Mouse (Mus musculus) lung, postnatal 4 days (tissue): Measurements from ENCODE around the gene Tmem37.

Experiments used
- DNase-seq, 2 experiments: peaks; one replicate each; pipeline ENCODE4 v3.0.0; 2021

Gene Tmem37

DNA sequence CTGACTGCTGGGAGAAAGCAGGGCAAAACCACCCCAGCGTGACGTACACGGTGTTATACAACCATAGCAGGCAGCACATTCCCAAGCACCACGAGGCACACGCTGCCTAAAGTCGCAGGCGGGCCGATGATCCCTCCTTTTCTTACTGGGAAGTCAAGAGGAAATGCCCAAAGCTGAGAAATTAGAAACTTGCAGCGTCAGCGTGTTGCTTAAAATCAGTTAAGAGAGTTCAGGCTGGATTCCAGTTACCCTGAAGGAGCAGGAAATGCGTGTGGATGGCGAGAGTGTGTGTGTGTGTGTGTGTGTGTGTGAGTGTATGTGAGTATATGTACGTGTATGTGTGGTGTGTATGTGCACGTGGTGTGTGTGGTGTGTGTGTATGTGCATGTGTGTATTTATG, 16.8 kb downstream of the Tmem37 start:
- no peak for DNase-seq

DNA sequence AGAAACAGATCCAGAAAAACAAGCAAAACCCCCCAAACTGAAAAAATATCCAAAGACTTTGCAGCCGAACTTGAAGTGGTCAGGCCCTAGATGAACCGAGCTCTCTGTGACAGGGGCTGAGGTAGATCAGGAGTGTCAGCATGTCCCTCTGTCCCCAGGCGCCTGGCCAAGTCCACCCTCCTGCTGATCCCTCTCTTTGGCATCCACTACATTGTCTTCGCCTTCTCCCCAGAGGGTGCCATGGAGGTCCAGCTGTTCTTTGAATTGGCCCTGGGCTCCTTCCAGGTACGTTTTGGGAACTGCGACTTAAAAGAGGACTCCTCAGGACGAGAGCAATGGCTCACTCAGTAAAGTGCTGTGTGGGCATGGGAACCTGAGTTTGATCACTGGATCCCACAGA, 17.6 kb downstream of the Tmem37 start:
- DNase-seq = no peak

- no peak for DNase-seq
Observed at GRCm38 (mm10) chr1:120055475-120055874, 18.4 kb downstream of the Tmem37 start.

- DNase-seq = no peak
Observed at GRCm38 (mm10) chr1:120054997-120055396, 18.9 kb downstream of the Tmem37 start.

GRCm38 (mm10) chr1:120051070-120051469, 22.8 kb downstream of the Tmem37 start:
- DNase-seq = no peak

GRCm38 (mm10) chr1:120047325-120047724, 26.5 kb downstream of the Tmem37 start:
- DNase-seq = no peak

DNA sequence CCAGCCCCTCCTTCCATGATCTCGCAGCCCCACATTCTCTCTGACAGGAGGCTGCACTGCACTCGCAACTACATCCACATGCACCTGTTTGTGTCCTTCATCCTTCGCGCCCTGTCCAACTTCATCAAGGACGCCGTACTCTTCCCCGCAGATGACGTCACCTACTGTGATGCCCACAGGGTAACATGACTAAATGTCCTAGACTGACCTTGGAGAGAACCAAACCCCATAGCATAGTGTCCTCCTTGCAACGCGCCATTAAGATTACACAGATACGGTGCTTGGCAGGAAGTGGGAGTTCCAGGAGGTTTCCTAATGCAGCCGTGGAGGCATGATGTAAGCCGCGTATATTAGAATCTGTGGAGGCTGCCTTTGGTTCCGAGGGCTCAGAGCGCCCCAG, 29.3 kb downstream of the Tmem37 start:
- DNase-seq = no peak

DNA sequence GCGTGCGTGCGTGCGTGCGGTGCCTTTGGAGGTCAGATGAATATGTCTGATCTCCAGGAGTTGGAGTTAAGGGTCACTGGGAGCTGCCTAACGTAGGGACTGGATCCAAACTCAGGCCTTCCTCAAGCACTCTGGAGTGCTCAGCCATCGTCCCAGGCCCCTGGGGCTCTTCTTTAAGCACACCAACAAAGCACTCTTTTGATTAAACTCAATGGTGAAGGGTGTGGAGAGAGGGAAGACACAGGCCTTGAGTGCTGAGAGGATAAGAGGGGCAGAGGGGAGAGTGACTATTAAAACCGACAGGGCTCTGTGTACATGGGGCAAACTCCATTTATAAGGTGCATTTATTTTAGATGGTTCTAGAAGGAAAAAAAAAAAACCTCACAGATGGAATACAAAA, 31.5 kb downstream of the Tmem37 start:
- DNase-seq = no peak

DNA sequence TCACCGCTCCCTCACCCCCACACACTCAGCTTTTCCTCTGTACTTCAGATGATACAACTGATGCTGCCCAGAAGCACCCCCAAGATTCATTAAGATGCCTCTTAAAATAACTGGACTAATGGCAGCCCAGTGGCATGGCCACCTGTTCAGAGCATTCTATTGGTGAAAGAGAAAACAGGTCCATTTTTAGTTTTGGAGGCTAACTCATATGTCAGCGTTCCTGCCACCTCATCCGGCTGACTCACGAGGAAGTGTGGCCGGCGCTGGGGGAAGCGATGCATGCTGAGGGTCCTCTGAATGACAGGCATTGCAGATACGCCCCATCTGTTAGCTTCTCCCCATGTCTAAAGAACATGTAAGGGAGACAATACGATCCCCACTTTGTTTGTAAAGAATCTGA, 35.3 kb downstream of the Tmem37 start:
- DNase-seq = no peak

DNA sequence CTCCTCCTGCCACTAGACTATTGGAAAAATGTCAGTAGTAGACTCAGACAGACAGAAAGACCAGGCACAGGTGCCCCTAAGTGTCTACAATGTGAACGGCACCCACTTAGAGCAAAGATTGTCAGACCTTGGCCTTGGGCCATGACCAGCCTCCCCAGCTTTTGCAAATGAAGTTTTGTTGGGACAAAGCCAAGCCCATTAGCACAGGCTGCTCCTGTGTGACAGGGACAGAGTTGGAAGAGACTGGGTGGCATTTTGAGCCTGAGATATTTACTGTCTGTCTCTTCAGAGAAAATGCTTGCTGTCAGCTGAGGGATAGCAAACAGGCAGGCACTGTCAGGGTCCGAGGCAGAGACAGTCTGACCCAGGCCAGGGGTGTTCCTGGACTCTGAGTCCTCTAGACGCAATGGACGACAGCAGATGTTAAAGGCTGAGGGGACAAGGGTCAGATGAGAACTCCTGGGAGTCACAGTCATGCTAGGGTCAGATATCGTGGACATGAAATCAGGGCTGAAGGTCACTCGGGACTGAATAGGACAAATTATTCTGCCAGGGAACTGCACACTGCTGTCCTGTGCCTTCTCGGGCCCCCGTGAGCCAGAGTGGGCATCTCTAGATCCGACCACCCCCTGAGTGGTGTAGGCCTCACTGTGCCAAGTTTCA, 36.7 kb downstream of the Tmem37 start:
- peak; percentile 31 to 57 for DNase-seq

DNA sequence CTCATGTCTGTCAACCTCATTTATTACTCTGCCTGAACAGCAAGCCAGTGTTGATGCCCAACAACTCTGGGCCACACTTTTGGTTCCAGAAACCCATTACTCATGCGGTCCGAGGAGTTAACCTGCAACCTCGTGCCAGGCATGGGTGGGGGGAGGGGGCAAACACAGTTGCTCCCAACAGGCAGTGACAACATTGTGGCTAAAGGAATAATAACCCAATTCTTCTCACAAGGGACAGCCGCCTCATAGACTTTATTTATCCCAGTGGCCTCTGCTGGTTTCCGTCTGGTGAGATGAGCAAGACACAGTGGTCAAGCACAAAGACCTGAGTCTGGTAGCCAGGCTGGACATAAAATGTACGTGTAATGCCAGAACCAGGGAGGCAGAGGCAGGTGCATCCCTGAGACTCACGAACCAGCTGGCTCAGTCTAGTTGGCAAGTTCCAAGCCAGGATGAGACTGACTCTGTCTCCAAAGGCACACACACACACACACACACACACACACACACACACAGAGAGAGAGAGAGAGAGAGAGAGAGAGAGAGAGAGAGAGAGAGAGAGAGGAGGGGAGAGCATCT, 38.3 kb downstream of the Tmem37 start:
- DNase-seq = no peak

DNA sequence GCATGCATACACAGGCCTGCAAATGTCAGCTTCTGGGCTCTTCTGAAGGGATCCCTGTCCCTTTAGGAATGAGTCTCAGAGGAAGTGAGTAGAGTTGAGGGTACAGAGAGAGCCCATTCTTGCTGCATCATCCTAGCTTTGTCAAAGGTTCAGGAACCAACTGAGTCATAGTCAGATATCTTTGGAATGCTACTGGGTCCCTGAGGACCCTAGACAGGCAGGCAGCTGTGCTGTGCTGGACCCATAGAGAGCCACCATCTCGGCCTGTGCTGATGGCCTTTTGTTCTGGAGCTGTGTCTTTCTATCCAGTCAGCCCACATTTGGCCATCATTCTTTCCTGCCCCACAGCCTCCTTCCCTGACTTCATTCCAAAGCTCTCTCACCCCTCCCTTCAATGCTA, 39.1 kb downstream of the Tmem37 start:
- DNase-seq = no peak

DNA sequence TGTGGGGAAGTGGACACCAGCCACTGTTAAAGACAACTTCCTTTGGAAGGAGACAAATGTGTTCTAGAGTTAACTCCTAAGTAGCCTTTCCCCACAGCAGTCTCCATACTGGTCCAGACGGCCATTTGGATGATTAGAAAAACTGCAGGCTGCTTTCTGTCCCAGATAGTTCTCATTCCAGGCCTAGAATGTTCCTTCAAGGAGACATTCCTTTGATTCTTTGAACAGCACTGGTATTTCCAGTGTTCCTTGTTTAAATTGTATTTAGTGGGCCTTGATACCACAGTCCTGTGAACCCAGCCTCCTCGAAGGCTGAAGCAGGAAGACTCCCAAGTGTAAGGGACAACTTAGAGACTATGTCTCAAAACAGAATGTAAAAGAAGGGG, 40.4 kb downstream of the Tmem37 start:
- DNase-seq = no peak

DNA sequence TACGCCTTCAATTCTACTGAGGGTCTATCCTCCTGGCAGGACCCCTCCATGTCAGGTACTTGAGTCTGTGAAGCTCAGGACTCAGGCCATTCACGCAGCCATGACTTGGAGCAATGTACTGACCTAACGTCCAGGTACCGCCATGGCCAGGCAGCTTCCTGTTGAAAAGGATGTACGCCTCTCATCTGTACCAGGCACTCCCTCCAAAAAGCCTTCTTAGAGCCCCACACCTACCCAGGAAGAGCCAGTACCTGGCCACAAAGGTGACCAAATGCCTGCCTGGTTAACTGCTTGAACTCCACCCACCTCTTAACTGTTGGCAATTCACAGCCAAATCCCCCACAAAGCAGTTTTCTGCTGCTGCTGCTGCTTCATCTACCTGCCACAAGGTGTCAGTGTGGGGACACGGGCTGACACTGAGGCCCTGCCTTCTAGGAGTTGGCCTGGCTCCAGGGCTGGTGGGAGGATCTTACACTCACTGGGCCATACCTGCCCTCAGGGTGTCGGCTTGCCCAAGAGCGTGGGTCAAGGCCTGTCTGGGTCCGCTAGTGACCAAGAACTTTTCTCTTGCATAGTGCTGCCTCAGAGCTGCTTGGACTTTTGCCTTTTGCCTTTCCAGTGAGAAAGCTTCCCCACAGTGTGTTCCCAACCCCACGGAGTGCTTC, 40.9 kb downstream of the Tmem37 start:
- peak; percentile 86 to 87 for DNase-seq

DNA sequence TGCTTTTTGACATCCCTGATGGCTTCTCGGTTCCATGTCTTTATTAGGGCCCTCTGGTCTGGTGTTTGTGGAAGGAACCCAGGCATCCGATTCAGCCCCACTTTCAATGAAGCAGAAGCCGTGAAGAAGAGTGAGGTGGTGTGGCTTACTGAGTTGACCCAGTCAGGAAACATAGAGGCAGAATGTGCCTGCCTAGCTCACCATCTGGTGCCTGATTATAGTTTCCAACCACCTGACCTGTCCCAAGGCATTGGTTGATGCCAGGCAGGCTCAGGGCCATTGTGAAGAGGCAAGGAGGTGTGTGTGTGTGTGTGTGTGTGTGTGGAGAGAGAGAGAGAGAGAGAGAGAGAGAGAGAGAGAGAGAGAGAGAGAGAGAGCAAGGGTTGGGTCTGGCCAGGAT, 43.4 kb downstream of the Tmem37 start:
- DNase-seq = no peak

DNA sequence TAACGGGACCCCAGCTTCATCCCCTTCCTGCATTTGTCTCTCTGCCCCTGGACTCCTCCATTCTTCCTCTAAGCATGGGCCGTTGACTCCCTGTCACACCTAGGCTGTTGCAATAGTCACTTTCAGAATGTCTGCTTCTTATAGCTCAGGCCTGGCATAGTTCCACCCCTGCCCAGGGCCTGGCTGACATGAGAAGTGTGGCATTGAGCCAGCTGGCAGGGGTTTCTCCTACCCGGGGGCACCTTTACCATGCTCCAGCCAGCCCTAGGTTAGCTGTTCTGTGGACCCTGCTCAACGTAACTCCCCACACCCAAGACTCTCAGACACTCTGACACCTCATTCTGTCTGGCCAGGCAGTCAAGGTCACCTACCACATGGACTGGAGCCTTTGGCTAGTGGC, 46.2 kb downstream of the Tmem37 start:
- DNase-seq = peak; percentile 50 to 66

- no peak for DNase-seq
Observed at GRCm38 (mm10) chr1:120025050-120025439, 48.8 kb downstream of the Tmem37 start.

DNA sequence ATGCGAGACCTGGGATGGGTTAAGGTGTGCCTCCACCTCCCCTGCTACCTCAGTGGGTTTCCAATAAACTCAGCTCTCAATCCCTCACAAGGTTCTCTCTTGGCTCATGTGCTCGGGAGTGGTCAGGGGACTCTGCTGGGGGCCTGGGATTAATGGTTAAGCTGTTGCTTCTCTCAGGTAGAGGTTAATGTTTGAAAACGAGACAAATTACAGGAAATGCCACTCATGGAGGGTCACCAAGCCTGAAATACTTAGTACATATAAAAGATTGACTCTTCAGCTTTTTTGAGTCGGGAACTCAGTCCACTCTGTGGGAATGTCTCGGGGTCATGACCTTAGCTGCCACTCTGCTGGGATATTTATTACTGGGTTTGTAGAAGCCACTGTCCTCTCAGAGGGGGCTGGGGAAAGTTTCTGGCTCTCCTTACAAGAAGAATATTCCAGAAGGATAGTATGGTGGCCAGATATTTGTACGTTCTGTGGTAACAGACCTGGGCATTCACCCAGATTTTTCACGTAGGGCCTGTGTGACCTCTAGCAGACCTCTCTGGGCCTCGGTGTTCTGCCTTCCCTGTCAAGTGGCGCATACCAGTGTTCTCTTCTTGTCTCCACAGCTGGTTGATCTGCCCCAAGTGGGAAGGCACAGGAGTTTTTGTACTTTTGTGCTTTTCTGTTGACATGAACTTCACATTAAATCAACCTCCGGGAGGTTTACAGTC, 49.4 kb downstream of the Tmem37 start:
- DNase-seq = no peak

GRCm38 (mm10) chr1:120021951-120022350, 51.9 kb downstream of the Tmem37 start:
- no peak for DNase-seq

GRCm38 (mm10) chr1:120020322-120020897, 53.5 kb downstream of the Tmem37 start:
- no peak for DNase-seq

DNA sequence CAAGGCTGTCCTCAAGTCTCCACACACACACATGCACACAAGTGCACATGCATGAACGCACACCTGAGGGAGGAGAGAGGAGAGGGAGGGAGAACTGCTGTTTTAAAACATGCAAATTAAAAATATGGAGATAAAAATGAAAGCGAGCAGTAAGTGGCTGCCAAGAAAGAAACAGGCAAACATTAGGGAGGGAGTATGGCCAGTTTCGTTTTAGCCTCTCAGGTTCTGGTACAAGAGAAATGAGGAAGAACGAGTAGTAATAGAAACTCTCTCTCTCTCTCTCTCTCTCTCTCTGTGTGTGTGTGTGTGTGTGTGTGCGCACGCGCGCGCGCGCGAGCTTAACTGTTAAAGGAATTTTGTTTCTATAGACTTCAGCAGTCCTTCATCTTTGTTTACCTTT, 54.4 kb downstream of the Tmem37 start:
- no peak for DNase-seq

GRCm38 (mm10) chr1:120018900-120019299, 55.0 kb downstream of the Tmem37 start:
- DNase-seq = no peak
